Mouse (Mus musculus) cerebellum, adult 9-10 months (tissue): ENCODE measurements around the gene Phf13.
A peak's percentile ranks its signal among the peaks of the same experiment; 100 is the strongest.

ENCODE experiments used
- DNase-seq: peaks from one replicate; pipeline ENCODE4 v3.0.0; 2022

Gene Phf13

DNA sequence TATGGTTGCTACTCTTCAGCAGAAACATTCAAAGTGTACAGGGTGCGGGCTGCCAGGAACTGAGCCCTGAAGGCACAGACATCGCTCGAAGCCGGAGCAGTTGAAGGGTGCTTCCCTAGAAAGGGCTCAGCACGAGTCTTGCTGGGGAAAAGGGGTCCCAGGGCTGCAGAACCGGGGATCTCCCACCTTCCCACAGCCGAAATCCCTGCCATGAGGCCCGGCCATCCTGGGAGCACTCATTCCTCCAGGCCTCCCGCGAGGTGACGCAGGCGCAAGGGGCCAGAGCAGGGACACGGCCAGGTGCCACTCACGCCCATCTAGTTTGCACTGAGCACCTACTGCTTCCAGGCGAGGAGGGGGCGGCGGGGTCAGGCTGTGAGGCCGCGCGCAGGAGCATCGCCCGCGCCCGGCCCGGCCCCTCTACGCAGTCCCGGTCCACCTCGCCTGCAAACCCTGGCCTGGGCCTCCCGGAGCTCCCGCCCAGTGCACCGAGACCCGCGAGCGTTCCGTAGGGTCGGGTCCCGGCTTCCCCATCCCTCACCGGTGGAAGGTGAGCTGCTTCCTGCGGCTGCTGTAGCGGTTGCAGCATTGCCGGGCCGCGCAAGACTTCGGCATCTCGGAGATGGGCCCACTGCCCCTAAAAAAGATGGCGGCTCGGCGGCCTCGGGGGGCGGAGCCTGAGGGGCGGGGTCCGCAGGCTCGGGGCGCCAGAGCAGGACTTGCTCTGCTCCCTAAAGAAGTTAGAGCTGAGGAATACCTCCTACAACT lies 7.5 kb downstream of the Phf13 start, which contains the start of gene Thap3:
Gene Thap3, minus strand, starts transcription at position 656 of the 768 bp plus-strand sequence.
- DNase-seq, result peak; percentile 80

DNA sequence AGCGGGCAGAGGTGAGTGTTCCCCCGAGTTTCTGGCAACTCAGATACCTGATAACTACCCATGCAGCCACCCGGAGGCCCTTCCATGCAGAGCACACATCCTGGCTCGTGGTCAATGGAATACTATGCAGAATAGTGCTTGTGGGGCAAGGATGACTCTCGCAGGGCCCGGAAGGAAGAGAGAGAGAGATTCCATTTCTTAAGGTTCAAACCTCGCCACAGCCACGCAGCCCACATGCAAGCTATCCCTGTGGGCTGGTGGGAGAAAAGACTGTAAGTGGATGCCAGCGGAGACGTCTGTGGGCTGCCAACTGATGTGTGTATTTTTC lies 8.1 kb downstream of the Phf13 start:
- no peak for DNase-seq

DNA sequence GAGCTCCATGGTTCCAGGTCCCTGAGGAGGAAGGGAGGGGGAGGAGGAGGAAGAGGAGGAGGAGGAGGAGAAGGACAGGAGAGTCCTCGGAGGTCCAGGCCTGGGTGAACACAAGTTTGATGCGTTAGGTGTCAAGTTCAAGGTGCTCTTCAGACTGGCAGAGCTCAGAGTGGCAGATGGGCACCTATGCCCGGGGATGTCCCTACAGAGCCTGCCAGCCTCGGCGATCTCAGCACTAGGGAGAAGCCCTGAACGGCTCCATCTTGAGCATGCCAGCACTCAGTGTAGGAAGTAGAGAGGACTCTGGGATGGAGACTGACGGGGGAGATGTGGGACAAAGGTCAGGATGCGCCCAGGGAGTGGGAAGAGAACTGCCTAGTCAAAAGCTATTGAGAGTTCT lies 9.4 kb downstream of the Phf13 start:
- no peak for DNase-seq

DNA sequence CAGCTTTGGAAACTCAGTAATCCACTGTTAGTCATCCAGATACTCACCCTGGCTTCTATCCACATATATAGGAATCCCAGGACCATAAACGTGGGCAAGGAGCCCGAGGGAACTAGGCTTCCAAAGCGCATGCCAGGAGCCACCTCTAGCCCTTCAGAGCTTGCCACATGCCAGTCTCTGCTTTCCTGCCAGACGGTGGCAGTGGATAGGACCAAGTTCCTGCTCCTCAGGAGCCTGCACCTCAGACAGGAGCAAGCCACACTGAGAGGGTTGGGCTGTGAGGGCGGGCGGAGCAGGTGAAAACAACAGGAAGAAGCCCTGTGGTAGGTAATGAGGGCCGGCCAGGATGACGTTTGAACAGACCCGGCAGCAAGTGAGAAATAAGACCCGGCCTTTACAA lies 10.2 kb downstream of the Phf13 start:
- peak; percentile 77 for DNase-seq

DNA sequence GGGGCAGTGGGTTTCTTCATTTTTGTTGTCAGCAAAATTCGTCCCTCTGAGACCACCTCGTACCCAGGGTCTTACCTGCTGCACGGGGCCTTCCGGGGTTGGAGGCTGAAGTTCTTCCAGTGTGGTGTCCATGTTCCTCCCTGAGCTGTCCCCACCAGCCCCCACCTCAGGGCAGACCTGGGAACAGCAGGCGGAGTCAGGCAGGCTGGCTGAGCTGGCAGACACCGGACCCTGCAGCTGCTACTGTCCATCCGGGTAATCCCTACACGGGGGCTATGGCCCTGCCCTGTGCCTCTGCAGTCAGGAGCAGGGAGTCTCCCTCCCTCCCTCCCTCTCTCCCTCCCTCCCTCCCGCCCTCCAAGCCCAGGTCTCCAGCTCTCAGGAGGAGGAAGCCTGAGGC lies 12.5 kb downstream of the Phf13 start:
- DNase-seq, result no peak

DNA sequence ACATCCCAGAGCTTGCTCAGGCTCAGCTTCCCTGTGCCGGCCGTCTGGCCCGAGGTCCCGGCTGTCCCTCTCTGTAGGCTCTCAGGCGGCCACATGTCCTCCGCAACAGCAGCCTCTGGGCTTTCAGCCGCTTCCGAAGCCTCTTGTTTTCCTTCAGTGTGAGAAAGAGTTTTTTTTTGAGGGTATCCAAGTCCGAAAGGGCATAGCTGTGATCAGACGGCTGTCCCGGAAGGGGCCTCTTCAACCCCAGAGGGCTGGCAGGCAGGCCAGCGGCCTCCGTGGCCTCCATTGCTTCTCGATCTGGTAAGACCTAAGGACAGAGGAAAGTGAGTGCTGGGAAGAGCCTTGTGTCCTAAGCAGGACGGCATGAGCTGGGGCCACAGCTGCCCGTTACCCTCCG lies 13.0 kb downstream of the Phf13 start:
- no peak for DNase-seq

DNA sequence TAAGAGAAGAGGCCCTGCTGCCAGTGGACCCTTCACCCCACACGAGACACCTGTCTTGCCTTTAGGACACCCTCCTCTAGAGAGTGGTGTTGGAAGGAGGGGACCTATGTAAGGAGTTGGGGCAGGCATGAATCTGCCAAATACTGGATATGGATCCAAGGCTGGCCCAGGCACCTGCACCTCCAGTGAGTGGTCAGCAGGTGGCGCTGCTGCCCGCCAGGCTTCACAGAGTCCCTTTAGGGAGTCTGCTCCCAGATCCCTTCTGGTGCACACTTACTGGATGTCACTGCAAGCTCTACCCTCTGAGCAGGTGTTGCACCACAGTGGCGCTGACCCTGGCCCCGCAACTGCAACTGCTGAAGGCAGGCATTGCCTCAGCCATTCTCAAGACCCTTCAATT lies 14.7 kb downstream of the Phf13 start:
- peak; percentile 88 for DNase-seq

DNA sequence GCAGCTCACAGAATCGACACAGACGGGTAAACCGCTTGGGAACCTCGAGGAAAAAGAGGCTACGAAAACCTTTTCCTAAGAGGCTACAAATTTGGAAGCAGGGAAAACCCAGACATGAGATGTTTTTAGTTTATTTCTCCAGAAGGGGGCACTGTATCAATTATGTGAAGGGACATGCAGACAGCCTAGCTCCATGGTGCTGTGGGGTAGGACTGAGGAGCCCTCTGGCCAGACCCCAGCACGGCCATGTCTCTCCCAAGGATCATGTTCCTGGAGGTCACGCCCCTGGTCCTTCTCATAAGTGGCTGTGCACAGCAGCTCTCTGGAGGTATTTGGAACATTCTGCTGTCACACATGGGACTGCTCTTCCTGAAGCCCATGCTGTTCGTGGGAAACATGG lies 15.4 kb downstream of the Phf13 start:
- no peak for DNase-seq

DNA sequence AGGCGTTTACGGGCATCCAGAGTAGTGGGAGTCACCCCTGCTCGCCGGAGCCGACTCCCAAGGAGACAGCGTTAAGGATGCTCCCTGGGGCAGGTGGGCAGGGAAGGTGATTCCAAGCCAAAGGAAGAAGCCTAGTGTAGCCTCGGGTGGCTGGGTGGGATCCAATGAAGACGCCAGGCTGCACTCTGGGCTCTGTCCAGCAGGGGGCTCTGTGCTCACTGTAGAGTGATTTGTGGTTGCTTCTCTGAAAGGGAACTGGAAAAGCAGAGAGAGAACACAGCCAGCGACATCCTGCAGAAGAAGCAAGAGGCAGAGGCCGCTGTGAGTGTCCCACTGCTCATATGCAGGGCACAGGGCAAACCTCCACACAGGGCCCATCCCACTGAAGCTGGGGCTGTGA lies 18.3 kb downstream of the Phf13 start:
- peak; percentile 89 for DNase-seq

DNA sequence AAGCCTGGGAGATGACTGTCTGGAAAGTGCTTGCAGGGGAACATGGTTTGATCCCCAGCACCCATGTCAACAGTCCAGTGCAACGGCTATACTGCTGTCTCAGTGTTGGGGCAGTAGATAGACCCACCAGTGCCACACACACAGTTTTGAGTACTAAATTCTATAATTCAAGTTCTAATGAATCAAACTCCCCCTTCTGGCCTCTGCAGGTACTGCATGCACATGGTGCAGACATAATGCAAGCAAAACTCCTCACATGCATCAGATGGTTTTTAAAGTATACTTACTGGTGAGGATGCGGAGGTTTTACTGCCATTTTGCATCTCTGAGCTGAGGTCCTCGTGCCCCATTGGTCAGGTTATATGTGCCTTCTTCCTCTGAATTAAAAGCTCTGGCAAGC lies 20.6 kb downstream of the Phf13 start:
- DNase-seq, result peak; percentile 35

DNA sequence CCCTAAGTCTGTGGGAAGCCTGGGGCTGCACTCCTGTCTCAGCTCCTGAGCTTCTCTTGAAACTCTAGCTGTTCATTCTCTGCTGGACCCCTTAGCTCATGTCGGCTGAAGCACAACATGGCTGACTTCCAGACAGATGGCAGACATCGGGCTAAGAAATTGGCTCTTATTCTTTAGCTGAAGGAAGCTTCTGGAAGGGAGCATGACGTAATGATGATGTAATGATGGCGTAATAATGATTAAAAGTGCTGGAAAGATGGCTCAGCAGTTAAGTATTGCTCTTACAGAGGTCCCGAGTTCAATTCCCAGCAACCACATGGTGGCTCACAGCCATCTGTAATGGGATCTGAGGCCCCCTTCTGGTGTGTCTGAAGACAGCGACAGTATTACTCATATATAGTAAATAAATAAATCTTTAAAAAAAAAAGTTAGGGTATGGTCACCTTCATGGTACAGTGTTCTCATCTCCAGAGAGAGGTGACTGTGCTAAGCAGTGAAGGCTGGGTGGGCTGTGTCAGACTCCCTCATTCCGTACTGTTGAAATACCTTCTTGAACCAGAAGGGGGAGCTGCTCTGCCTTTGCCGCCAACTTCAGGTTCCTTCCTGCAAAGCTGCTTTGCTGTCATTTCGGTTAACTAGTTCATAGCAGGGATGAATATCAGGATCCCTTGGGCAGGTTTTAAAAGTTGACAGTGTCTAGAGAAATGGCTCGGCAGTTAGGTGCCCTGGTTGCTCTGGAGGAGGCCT lies 23.7 kb downstream of the Phf13 start:
- DNase-seq, result peak; percentile 44

DNA sequence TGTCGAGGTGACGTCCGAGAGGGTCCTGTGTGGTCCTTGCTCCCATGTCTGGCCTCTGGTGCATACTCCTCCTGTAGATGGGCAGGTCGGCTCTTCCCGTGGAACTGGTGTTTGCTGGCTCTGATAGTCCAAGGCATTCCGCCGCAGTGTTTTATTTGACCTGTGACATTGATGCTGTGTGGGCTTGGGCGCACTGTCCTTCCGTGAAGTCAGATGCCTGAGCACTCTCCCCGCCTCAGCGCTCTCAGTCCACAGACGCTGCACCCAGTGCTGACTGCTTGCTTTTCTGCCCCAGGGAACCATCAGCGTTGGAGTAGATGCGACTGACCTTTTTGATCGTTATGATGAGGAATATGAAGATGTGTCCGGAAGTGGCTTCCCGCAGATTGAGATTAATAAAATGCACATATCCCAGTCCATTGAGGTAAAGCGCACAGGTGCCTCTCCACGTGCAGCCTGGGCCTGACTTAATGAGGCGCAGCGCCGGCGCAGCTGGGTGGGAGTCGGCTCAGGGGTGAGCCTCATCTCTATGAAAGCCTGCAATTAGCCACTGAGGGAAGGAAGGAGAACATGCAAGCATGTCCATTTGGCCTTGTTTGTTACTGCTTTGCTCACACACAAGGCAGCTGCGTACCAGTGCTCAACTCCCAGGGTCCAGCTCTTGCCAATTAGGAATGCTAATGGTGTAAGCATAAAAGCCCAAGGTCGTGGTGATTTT lies 27.7 kb downstream of the Phf13 start:
- DNase-seq, result no peak

DNA sequence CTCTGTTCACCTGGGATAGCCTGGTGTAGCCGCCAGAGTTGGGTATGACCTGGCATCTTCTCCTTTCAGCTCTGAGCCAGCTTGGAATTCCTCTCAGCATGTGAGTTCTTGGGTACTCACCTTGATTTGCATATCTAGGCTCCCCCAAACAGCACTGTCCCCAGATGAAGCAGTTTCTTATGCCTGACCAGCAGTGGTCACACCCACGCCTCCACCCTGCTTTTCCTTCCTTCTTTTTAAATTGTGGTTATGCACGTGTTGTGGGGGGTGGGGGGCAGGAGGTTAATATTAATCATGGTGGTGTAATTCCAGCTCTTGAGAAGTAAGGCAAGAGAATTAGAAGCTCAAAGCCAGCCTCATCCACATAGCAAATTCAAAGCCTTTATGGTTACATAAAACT lies 33.2 kb downstream of the Phf13 start:
- DNase-seq, result no peak

DNA sequence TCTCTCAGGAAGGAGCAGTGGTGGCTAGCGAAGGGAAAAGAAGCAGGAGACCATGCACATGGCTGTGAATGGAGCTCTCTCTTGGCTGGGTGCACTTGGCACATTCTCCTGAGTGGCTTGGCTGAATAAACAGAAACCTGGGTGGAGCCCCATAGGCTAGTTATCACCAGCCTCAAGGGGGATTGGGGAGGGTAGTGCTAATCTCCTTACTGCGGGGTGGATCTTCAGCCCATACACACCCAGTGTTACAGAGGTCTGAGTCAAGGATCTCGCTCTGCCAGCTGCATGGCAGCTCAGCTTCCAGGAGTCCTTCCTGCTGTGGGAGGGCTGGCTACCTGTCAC lies 35.6 kb downstream of the Phf13 start:
- no peak for DNase-seq

DNA sequence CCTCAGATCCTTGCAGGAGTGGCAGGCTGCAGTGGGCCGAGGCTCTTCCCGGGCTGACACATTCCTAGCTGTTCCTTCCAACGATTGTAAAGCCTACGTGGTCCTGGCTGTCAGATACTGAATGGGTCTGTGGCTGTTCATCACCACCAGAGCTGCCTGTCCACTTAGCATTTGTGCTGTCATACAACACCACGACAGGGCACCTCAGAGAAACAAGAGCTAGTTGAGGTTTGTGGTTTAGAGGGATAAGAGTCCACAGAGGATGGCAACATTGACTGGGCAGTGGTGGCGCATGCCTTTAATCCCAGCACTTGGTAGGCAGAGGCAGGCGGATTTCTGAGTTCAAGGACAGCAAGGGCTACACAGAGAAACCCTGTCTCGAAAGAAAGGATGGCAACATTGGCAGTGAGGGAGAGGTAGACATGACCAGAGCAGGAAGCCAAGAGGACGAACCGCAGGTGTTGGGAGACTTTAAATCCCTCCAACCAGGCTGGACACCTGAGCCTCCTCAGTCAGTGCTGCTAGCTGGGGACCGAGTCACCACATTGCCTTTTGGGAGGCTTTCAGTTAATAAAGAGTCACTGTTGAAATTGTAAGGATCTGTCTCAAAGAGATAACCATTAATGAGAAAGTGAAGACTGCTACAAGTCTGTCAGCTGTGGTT lies 36.1 kb downstream of the Phf13 start:
- DNase-seq, result no peak

DNA sequence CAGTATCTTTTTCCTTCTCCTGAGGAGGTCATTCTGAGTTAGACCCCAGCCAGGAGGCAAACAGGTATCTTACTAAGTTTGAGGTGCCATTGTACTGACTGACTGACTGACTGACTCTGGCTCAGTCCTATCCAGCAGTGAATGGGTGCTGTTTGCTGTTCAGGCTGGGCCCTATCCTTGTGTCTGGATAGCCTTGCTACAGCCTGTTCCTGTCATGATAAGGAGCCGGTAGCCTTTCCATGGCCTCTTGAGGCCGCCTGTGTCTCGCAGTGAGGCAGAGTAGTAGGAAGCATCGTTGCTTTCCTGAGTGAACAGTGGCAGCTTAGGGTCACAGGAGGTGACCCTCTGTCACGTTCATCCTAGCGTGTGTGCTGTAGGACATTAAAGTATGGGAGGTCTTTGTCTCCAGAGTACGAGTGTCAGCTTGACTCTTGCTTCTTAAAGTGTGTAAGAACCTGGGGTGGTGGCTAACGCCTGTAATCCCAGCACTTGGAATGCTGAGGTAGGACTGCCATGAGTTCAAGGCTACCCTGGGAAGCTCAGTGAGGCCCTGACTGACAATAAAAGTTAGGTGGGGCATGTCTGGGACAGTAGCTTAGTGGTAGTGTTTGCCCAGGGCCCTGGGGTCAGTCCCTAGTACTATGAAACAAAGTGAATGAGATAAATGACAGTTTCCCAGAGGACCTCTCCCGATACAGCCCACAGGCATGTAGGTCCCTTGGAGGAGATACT lies 38.3 kb downstream of the Phf13 start:
- DNase-seq, result no peak

DNA sequence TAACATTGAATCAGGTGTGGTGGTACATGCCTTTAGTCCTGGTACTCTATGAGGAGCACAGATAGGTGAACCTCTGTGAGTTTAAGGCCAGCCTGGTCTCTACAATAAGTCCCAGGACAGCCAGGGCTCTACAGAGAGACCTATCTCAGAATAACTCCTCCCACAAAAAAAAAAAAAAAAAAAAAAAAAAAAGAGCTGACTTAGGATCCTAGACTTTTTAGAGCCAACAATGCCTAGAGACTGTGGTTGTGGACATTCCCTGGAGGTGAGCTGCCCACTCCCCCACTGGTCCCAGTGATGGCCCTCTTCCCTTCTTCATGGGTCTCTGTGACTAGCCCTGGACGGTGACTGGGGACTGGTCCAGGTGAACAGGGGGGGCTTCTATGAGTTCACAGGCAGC lies 40.3 kb downstream of the Phf13 start:
- no peak for DNase-seq

DNA sequence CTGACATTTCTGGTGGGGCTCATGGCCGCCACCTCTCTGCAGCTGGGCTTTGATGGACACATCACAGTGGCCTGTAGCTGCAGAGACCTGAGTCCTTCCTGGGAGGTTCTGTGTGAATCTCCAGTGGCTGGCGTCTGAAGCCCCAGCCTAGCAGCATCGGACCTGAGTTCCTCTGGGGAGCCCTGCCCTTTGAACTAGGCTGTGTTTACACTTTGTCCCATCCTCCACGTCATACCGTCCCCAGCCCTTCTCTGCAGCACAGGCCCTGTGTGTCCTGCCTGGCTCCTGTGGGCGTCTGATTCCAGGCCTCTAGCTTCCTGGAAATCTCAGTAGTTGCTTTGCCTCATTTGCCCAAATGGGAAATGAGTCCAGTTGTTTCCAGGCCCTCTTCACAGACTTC lies 42.8 kb downstream of the Phf13 start:
- no peak for DNase-seq

DNA sequence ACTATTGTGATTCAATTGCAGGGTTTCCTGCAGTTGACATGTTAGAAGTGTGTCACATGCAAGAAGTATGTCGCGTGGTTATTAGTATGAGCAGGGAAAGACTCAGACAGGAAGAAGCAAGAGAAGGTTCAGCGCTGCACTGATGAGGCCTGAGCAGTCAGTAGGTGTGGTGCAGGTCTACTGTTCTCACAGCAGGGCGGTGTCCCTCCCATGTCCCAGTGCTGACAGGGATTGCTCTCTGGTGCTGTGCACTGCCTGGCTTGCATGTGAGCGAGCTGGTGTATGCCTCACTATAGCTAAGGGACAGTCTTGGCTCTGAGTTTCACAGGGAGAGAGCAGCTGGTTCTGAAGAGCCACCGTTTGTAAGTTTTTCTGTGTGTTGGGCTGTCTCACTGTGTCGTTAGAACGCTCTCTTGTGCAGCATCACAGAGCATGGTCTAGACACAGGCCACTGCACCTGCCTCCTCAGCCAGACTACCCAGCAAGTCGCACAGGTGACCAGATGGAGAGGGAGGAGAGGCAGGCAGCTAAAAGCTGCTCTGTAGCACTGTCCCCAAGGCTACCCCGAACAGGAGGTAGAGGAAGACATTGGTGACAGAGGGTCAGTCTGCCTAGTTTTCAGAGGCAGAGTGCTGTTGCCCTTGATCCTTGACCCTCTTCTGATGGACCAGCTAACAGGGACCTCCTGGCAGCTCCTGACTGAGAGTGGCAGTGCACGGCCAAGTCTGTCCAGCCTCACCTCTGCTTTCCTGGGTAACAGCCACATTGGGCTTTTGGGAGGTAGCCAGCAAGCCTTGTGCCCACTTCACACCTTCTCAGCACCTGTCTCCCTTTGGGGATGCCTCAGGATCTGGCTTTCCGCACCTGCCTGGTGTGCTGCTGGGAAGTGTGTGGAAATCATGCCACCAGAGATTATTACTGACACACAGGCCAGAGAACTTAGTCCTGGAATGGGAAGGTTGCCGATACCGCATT lies 47.3 kb downstream of the Phf13 start:
- DNase-seq, result peak; percentile 55

DNA sequence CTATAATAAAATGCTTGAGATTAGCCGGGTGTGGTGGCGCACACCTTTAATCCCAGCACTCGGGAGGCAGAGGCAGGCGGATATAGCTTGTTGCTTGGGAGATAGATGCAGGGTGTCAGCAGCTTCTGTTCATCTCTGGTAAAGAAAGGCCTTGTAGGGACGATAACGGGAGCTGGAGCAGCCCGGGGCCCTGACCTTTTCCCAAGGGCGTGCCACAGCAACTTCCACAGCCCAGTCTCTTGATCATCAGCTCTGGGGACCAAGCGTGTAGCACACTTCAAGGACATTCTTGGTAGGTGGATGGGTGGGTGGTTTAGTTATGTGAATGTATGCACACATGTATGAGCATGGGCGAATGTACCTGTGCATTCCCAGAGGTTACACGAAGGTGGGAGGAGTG lies 49.8 kb downstream of the Phf13 start:
- DNase-seq, result no peak
